Mouse (Mus musculus) right cerebral cortex, adult 2 months (tissue): ENCODE results near the gene Tas2r135.

ENCODE experiments used
- DNase-seq, 2 experiments: peaks; one replicate each; pipeline ENCODE4 v3.0.0; 2021 to 2022; ENCODE audit warnings: low spot score in 2 of 2

Tas2r135 gene

GRCm38 (mm10) chr6:42426337-42426736, 21.1 kb downstream of the Tas2r135 start:
- DNase-seq = peak in 1 of 2 experiments; percentile 7

GRCm38 (mm10) chr6:42433554-42433953, 28.3 kb downstream of the Tas2r135 start:
- no peak for DNase-seq

GRCm38 (mm10) chr6:42434446-42434845, 29.2 kb downstream of the Tas2r135 start, which contains the start of gene Tas2r126:
Gene Tas2r126 (plus strand): TSS chr6:42434535.
- DNase-seq = no peak

GRCm38 (mm10) chr6:42435490-42435889, 30.3 kb downstream of the Tas2r135 start:
- DNase-seq = no peak

- no peak for DNase-seq
Measured at GRCm38 (mm10) chr6:42441395-42441794, 36.2 kb downstream of the Tas2r135 start.

GRCm38 (mm10) chr6:42444491-42444890, 39.3 kb downstream of the Tas2r135 start:
- DNase-seq = no peak

- DNase-seq = no peak
Measured at GRCm38 (mm10) chr6:42447381-42447780, 42.1 kb downstream of the Tas2r135 start.
